In the genomic region with DNA sequence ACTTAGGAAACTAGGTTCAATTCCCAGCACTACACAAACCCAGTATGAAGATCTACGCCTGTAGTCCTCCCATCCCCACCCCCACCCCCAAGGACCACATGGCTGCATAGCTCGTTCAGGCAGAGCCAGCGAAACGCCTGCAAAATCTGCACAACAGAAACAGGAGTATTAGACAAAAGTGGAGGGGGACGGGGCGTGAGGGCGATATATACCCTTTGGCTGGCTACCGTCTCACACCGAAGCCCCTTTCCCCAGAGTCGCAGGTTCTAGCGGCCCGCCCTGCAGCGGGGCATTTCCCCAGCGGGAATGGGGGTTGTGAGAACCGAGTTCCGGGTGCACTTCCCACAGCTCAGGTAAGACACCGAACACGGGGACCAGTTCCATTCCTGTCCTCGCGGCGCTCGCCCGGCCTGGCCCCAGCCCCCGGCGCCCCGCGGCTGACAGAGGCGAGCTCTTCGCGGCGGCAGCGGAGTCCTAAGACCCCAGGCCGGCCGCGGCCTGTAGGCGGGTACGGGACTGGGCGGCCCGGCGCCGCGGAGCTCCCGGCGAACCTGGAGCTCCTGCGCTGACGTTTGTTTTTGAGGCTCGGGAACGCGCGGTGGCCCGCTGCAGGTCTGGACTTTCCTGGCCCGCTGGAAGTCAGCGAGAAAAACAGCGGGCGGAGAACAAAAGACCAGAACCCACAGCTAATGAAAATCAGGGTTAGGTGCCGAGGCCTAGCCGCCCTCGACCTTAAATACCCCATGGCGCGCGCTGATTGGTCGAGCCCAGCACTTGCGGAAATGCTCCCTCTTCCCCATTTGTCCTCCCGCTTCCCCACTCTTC, we compare ENCODE assay signal across 8 mouse cellular contexts. TPM values are rescaled to one million over a fixed set of nuclear protein-coding genes. Genes with fewer than 3 reads are reported as not detected.
DNase-seq lines count a peak whose midpoint lies in the region; ATAC-seq and TF ChIP-seq lines count a peak whose summit lies in the region.

No protein-coding gene starts in this region.

- peak; percentile 64 for DNase-seq in layer of hippocampus, adult 11-12 months (ENCODE audit: low spot score)
- no peak for DNase-seq in layer of hippocampus, adult 9-10 months (ENCODE audit: low spot score)
- peak; percentile 94 for DNase-seq in embryo, embryonic 9.5 days (ENCODE audit: extremely low spot score)
- peak; percentile 41 for DNase-seq in kidney, adult 11 months
- peak; percentile 75 for DNase-seq in midbrain, postnatal 0 days (ENCODE audit: low spot score)
- peak; percentile 83 to 88 for DNase-seq in spleen, postnatal 10 days (ENCODE audit: low spot score in 2 of 2)

- peaks cover 19% of the 10 kb centered on the region for H3K27me3 ChIP-seq in limb, embryonic 15.5 days
- H3K27me3 ChIP-seq in midbrain, postnatal 0 days (ENCODE audit: insufficient read depth, low read length): peaks cover 20% of the 10 kb centered on the region

- H3K36me3 ChIP-seq in limb, embryonic 15.5 days: no peaks in the 10 kb centered on the region
- H3K36me3 ChIP-seq in midbrain, postnatal 0 days (ENCODE audit: insufficient read depth, low read length): no peaks in the 10 kb centered on the region

- peak overlapping the region; percentile 84 for H3K27ac ChIP-seq in limb, embryonic 15.5 days
- peak overlapping the region; percentile 73 for H3K27ac ChIP-seq in midbrain, postnatal 0 days (ENCODE audit: low read depth, low read length)

- H3K4me3 ChIP-seq in limb, embryonic 15.5 days: peak overlapping the region; percentile 68
- H3K4me3 ChIP-seq in midbrain, postnatal 0 days (ENCODE audit: low read depth, low read length): peak overlapping the region; percentile 68

- peaks cover 8% of the 10 kb centered on the region for H3K4me1 ChIP-seq in limb, embryonic 15.5 days
- no peaks in the 10 kb centered on the region for H3K4me1 ChIP-seq in midbrain, postnatal 0 days (ENCODE audit: insufficient read depth, low read length)

- TF ChIP-seq CTCF in midbrain, postnatal 0 days (IDR thresholded peaks at IDR 0.05): no peak

- WGBS in limb, embryonic 15.5 days: under 1% methylated on average over 64 of the region's 64 CpGs
- WGBS in midbrain, postnatal 0 days: under 1% methylated on average over 64 of the region's 64 CpGs

- H3K9ac ChIP-seq in limb, embryonic 15.5 days: peak overlapping the region; percentile 75
- peak overlapping the region; percentile 72 for H3K9ac ChIP-seq in midbrain, postnatal 0 days (replicated peaks; ENCODE audit: low read length, poor library complexity, severe bottlenecking)

- H3K4me2 ChIP-seq in limb, embryonic 15.5 days: peak overlapping the region; percentile 80
- peak overlapping the region; percentile 84 for H3K4me2 ChIP-seq in midbrain, postnatal 0 days (ENCODE audit: low read depth, low read length, poor library complexity, severe bottlenecking)

- ATAC-seq in granulocyte monocyte progenitor cell, adult 5-6 weeks (replicated peaks; ENCODE audit: poor library complexity, severe bottlenecking): peak; percentile 90
- peak; percentile 78; the same call in 1 of the 2 replicates for ATAC-seq in limb, embryonic 15.5 days (ENCODE audit: insufficient number of reproducible peaks, low FRiP score, low TSS enrichment, low read depth)
- peak; percentile 86 for ATAC-seq in midbrain, postnatal 0 days (ENCODE audit: low FRiP score)

- no peaks in the 10 kb centered on the region for H3K9me3 ChIP-seq in limb, embryonic 15.5 days
- no peaks in the 10 kb centered on the region for H3K9me3 ChIP-seq in midbrain, postnatal 0 days (ENCODE audit: low read length)

RNA-seq across cellular contexts. Expression of a gene that starts 37.8 kb away (rescaled TPM):
- not detected in 2 replicates for total RNA-seq in granulocyte monocyte progenitor cell, adult 5-6 weeks (2014; fragmentation: Nextera tagmentation)
- total RNA-seq in granulocyte monocyte progenitor cell, adult 5-6 weeks (2017): not detected in 2 replicates
- polyA plus RNA-seq in limb, embryonic 15.5 days (2015; fragmentation: Nextera tagmentation; extraction: Ambion mirVana): 0.22 and 0.55 TPM in 2 replicates
- total RNA-seq in midbrain, postnatal 0 days (2014; rRNA removed): not detected in 2 replicates
- not detected in 2 replicates for polyA plus RNA-seq in midbrain, postnatal 0 days (2015; fragmentation: Nextera tagmentation; extraction: Ambion mirVana)
